Mouse (Mus musculus) embryonic facial prominence, embryonic 14.5 days (tissue): ENCODE measurements around the gene Eif3l. TPM values are rescaled to one million over a fixed set of nuclear protein-coding genes. Genes with fewer than 3 reads are reported as not detected.

Source experiments
- ATAC-seq: fragments of 200-750 bp; cut with Nextera tagmentation; 2 replicates; pipeline ENCODE4 v1.8.0; 2017; ENCODE audit warnings: low read depth, moderate number of reproducible peaks, moderate TSS enrichment
- DNase-seq: peaks from one replicate; pipeline ENCODE4 v3.0.0-alpha.2; 2015; ENCODE audit warnings: low spot score
- H3K27ac ChIP-seq: fragments of 300-500 bp; sonication (generic); replicated peaks from 2 replicates; pipeline ENCODE4 v1.5.1; 2014; ENCODE audit warnings: low read depth, mild to moderate bottlenecking, low read length, moderate library complexity
- H3K27me3 ChIP-seq: fragments of 300-500 bp; sonication (generic); replicated peaks from 2 replicates; pipeline ENCODE4 v1.6.1; 2014; ENCODE audit warnings: low read length; ENCODE audit not compliant: control insufficient read depth, insufficient read depth
- H3K36me3 ChIP-seq: fragments of 300-500 bp; sonication (generic); 2 replicates; pipeline ENCODE4 v1.6.1; 2014; ENCODE audit warnings: low read length, mixed read lengths; ENCODE audit not compliant: control insufficient read depth, insufficient read depth
- H3K4me1 ChIP-seq: fragments of 300-500 bp; sonication (generic); 2 replicates; pipeline ENCODE4 v1.6.1; 2014; ENCODE audit warnings: antibody characterized with exemption, low read length; ENCODE audit not compliant: control insufficient read depth, insufficient read depth
- H3K4me2 ChIP-seq: fragments of 300-500 bp; sonication (generic); 2 replicates; pipeline ENCODE4 v1.6.1; 2014; ENCODE audit warnings: low read depth, mild to moderate bottlenecking, low read length, moderate library complexity, mixed read lengths
- H3K4me3 ChIP-seq: fragments of 300-500 bp; sonication (generic); 2 replicates; pipeline ENCODE4 v1.5.1; 2014; ENCODE audit warnings: low read depth, mild to moderate bottlenecking, low read length
- H3K9ac ChIP-seq: fragments of 300-500 bp; sonication (generic); 2 replicates; pipeline ENCODE4 v1.6.1; 2014; ENCODE audit warnings: low read depth, mild to moderate bottlenecking, low read length, moderate library complexity, mixed read lengths
- H3K9me3 ChIP-seq: fragments of 300-500 bp; sonication (generic); 2 replicates; pipeline ENCODE4 v1.6.1; 2016; ENCODE audit warnings: low read length; ENCODE audit not compliant: control insufficient read depth
- WGBS: fragments of 180-500 bp; shearing (Covaris S2); extraction: QIAGEN DNeasy Blood & Tissue Kit; methylation state at CpG from one replicate; pipeline ENCODE4 v1.1.7; 2014; 5-methylcytosine and 5-hydroxymethylcytosine counted together
- polyA plus RNA-seq: library from polyadenylated mRNA; unstranded; fragments of >200 nt; fragmentation: Nextera tagmentation; extraction: Ambion mirVana; gene quantifications from 2 replicates; pipeline ENCODE4 v1.2.1, GENCODE M21; 2014

Eif3l gene
- polyA plus RNA-seq, 1 experiment from 2014 or later, result 197 TPM

- no peak overlapping the region for H3K4me3 ChIP-seq
- ATAC-seq (no peak), DNase-seq (no peak)
- H3K9me3 ChIP-seq, result no peaks in the 10 kb centered on the region
- H3K9ac ChIP-seq, result no peak overlapping the region
- no peaks in the 10 kb centered on the region for H3K27me3 ChIP-seq
- no peak overlapping the region for H3K4me2 ChIP-seq
- no peak overlapping the region for H3K27ac ChIP-seq
- H3K4me1 ChIP-seq, result no peaks in the 10 kb centered on the region
- H3K36me3 ChIP-seq, result peaks cover 85% of the 10 kb centered on the region
- 74% methylated on average over 10 of the region's 10 CpGs for WGBS
Observed at GRCm38 (mm10) chr15:79130782-79131181, 55.8 kb downstream of the Eif3l start.

- Histone ChIP-seq H3K4me2 (no peak overlapping the region), H3K9ac (no peak overlapping the region), H3K27ac (no peak overlapping the region), H3K4me3 (no peak overlapping the region), H3K36me3 (peaks cover 79% of the 10 kb centered on the region), H3K4me1 (no peaks in the 10 kb centered on the region), H3K9me3 (no peaks in the 10 kb centered on the region), H3K27me3 (no peaks in the 10 kb centered on the region)
- 73% methylated on average over 7 of the region's 7 CpGs for WGBS
- no peak for DNase-seq
- no peak for ATAC-seq
Observed at GRCm38 (mm10) chr15:79131442-79131841, 56.5 kb downstream of the Eif3l start.

- Histone ChIP-seq H3K4me3 (no peak overlapping the region), H3K4me2 (no peak overlapping the region), H3K9me3 (no peaks in the 10 kb centered on the region), H3K27ac (no peak overlapping the region), H3K4me1 (no peaks in the 10 kb centered on the region), H3K9ac (no peak overlapping the region), H3K36me3 (peaks cover 61% of the 10 kb centered on the region), H3K27me3 (no peaks in the 10 kb centered on the region)
- ATAC-seq (no peak), DNase-seq (no peak)
- WGBS, result 82% methylated on average over 6 of the region's 6 CpGs
Observed at GRCm38 (mm10) chr15:79133191-79133661, 58.2 kb downstream of the Eif3l start.

DNA sequence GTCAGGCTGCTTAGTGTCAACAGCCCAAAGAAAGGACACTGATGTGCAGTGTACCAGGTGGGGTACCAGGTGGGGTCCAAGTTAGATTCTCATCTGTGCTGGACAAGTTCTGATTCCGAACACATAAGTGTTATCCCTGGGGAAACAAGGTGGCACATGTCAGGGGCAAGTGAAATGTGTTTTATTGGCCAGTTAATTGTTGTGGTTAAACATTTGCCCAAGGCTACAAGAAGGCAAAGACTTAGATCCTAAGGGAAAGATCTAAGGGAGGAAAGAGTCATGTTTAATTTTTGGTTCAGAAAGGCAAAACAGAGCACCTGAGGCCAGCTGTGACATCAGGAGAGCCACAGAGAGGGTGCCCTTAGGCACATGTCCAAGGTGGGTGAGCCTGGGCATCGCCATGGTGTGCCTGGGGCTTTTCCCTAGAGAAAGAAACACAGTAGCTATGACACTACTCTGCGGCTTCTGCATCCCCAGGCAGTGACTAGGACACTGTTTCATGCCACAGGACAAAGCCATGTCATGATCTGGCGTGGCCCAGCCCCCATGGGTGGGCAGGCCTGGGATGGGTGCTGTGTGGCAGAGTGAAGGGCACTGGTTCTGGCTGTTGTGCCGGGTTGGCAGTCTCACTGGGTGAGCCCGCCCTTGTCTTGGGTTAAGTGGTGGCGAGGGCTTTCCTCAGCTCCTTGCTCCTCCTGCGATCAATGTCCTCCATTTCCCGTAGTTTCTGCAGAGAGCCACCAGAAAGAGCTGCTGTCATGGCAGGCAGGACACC lies 59.7 kb downstream of the Eif3l start:
- DNase-seq (no peak), ATAC-seq (no peak)
- Histone ChIP-seq H3K27me3 (no peaks in the 10 kb centered on the region), H3K36me3 (peaks cover 50% of the 10 kb centered on the region), H3K9me3 (no peaks in the 10 kb centered on the region), H3K4me1 (no peaks in the 10 kb centered on the region), H3K4me3 (no peak overlapping the region), H3K9ac (no peak overlapping the region), H3K27ac (no peak overlapping the region), H3K4me2 (no peak overlapping the region)
- 90% methylated on average over 9 of the region's 9 CpGs for WGBS

DNA sequence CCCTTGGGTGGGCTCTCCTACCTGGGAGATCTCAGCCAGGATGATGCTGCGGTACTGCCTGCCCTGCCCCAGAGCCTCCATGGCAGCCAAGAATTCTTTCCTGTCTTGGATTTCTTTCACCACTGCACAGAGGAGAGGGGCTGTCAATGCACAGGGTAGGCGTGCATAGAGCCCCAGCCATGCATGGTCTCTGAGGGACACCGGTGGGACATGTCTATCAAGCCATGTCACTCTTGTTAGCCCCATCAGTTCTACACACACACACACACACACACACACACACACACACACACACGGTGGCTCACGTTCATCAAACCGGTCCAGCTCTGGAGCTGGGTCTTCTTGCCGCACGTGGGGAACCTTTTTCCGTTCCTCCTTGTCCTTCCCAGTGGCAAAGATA lies 60.4 kb downstream of the Eif3l start:
- Histone ChIP-seq H3K36me3 (peaks cover 44% of the 10 kb centered on the region), H3K4me1 (0 out of 2 replicates have a peak, but pooled peaks cover under 1% of the 10 kb centered on the region), H3K4me3 (no peak overlapping the region), H3K9ac (no peak overlapping the region), H3K9me3 (no peaks in the 10 kb centered on the region), H3K27ac (no peak overlapping the region), H3K27me3 (no peaks in the 10 kb centered on the region), H3K4me2 (no peak overlapping the region)
- WGBS, result 68% methylated on average over 9 of the region's 9 CpGs
- ATAC-seq (peak; percentile 17; the same call in 1 of the 2 replicates), DNase-seq (no peak)

GRCm38 (mm10) chr15:79135783-79136575 lies 61.0 kb downstream of the Eif3l start:
- H3K4me3 ChIP-seq, result no peak overlapping the region
- ATAC-seq (0 out of 2 replicates have a peak, but pooled peaks have one; percentile 38), DNase-seq (peak; percentile 42)
- no peak overlapping the region for H3K27ac ChIP-seq
- no peaks in the 10 kb centered on the region for H3K27me3 ChIP-seq
- 0 out of 2 replicates have a peak, but pooled peaks cover 3% of the 10 kb centered on the region for H3K4me1 ChIP-seq
- H3K4me2 ChIP-seq, result no peak overlapping the region
- no peak overlapping the region for H3K9ac ChIP-seq
- H3K36me3 ChIP-seq, result peaks cover 37% of the 10 kb centered on the region
- no peaks in the 10 kb centered on the region for H3K9me3 ChIP-seq
- 56% methylated on average over 11 of the region's 11 CpGs for WGBS

DNA sequence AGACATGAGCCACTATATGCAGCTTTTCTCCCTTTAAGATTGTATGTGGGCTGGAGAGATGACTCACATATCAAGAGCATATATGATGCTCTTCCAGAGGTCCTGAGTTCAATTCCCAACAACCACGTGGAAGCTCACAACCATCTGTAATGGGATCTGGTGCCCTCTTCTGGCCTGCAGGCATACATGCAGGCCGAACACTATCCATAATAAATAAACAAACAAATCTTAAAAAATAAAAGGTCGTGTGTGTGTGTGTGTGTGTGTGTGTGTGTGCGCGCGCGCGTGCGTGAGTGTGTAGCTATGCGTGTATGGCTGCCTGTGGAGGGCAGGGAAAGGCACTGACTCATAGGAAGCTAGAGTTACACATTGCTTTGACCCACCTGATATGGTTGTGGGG lies 64.7 kb downstream of the Eif3l start:
- Histone ChIP-seq H3K4me2 (no peak overlapping the region), H3K9me3 (no peaks in the 10 kb centered on the region), H3K27ac (no peak overlapping the region), H3K9ac (no peak overlapping the region), H3K4me3 (no peak overlapping the region), H3K27me3 (no peaks in the 10 kb centered on the region), H3K4me1 (peaks cover 8% of the 10 kb centered on the region; the same call in 1 of the 2 replicates), H3K36me3 (peaks cover 10% of the 10 kb centered on the region)
- ATAC-seq (no peak), DNase-seq (no peak)
- WGBS, result 65% methylated on average over 10 of the region's 10 CpGs

GRCm38 (mm10) chr15:79140866-79141565 lies 66.0 kb downstream of the Eif3l start, which contains the start of the genes Polr2f and 1700088E04Rik:
Polr2f (plus strand) TSS chr15:79141009.
1700088E04Rik (minus strand) TSS chr15:79141253.
- Histone ChIP-seq H3K9me3 (no peaks in the 10 kb centered on the region), H3K9ac (peak within 1 kb of the TSS; percentile 84), H3K4me1 (peaks cover 8% of the 10 kb centered on the region; the same call in 1 of the 2 replicates), H3K4me3 (peak within 1 kb of the TSS; percentile 86), H3K27me3 (no peaks in the 10 kb centered on the region), H3K27ac (no peak within 1 kb of the TSS; the same call in 1 of the 2 replicates), H3K36me3 (peaks cover 22% of the 10 kb centered on the region), H3K4me2 (peak within 1 kb of the TSS; percentile 81)
- under 1% methylated on average over 56 of the region's 57 CpGs for WGBS
- ATAC-seq, result peak; percentile 93
- DNase-seq, result peak; percentile 96
